Mouse (Mus musculus) kidney, postnatal 25 days (tissue): Measurements from ENCODE around the gene Serpinb9.
"Not testable (repeated sequence)": the region's sequence is repeated elsewhere in the genome, so short reads cannot be mapped to it uniquely, and the experiment has no call there.

Experiments
- DNase-seq, 2 experiments: peaks; one replicate each; pipeline ENCODE4 v3.0.0; 2021; ENCODE audit warnings: mixed read lengths in 2 of 2

Gene Serpinb9

GRCm38 (mm10) chr13:33002950-33003349 is at the start of gene Serpinb9:
Gene Serpinb9 (plus strand): TSS chr13:33003250.
- no peak for DNase-seq

GRCm38 (mm10) chr13:32956537-32956936 is 46.5 kb upstream of the Serpinb9 start:
- no peak for DNase-seq

- no peak for DNase-seq
These were observed 45.1 kb upstream of the Serpinb9 start for GRCm38 (mm10) chr13:32957917-32958316.

GRCm38 (mm10) chr13:32958521-32958920 is 44.5 kb upstream of the Serpinb9 start:
- not testable (repeated sequence) for DNase-seq

GRCm38 (mm10) chr13:32963990-32964753 is 38.9 kb upstream of the Serpinb9 start:
- no peak for DNase-seq

- DNase-seq: peak; percentile 49 to 73
These were observed 37.9 kb upstream of the Serpinb9 start, which contains the start of gene Serpinb6b for GRCm38 (mm10) chr13:32964989-32965811. Gene Serpinb6b (plus strand): TSS chr13:32965209.

GRCm38 (mm10) chr13:32966116-32966515 is 36.9 kb upstream of the Serpinb9 start:
- DNase-seq: no peak

GRCm38 (mm10) chr13:32967233-32967632 is 35.8 kb upstream of the Serpinb9 start:
- no peak for DNase-seq

GRCm38 (mm10) chr13:32968353-32968984 is 34.6 kb upstream of the Serpinb9 start:
- no peak for DNase-seq

GRCm38 (mm10) chr13:32968996-32969640 is 33.9 kb upstream of the Serpinb9 start:
- no peak for DNase-seq

- DNase-seq: no peak
These were observed 33.4 kb upstream of the Serpinb9 start for GRCm38 (mm10) chr13:32969641-32970040.

- no peak for DNase-seq
These were observed 32.3 kb upstream of the Serpinb9 start for GRCm38 (mm10) chr13:32970776-32971175.

GRCm38 (mm10) chr13:32974268-32974667 is 28.8 kb upstream of the Serpinb9 start:
- no peak for DNase-seq

- no peak for DNase-seq
These were observed 28.1 kb upstream of the Serpinb9 start for GRCm38 (mm10) chr13:32974889-32975460.

GRCm38 (mm10) chr13:32975710-32976109 is 27.3 kb upstream of the Serpinb9 start:
- no peak for DNase-seq

- DNase-seq: no peak
These were observed 20.5 kb upstream of the Serpinb9 start for GRCm38 (mm10) chr13:32982556-32983042.

- no peak for DNase-seq
These were observed 16.8 kb upstream of the Serpinb9 start for GRCm38 (mm10) chr13:32986256-32986655.

- DNase-seq: peak; percentile 21 to 41
These were observed 9.7 kb upstream of the Serpinb9 start for GRCm38 (mm10) chr13:32993152-32993893.

- DNase-seq: no peak
These were observed 9.2 kb upstream of the Serpinb9 start for GRCm38 (mm10) chr13:32993894-32994242.

GRCm38 (mm10) chr13:32995051-32995450 is 8.0 kb upstream of the Serpinb9 start:
- no peak for DNase-seq

- DNase-seq: no peak
These were observed 1.7 kb upstream of the Serpinb9 start for GRCm38 (mm10) chr13:33001341-33001740.
